Mouse (Mus musculus): ENCODE results near the gene Gm42674. TPM values are rescaled to one million over a fixed set of nuclear protein-coding genes. Genes with fewer than 3 reads are reported as not detected.

Gm42674 gene
- polyA plus RNA-seq, 1 experiment, result not detected

Other genes starting within 250 kb of the Gm42674 start
- gene Slc27a3, start 212.0 kb upstream of the Gm42674 start, polyA plus RNA-seq (2012; rRNA removed), result 4.6 and 5.9 TPM in 2 replicates
- gene Ints3, start 168.3 kb upstream of the Gm42674 start, polyA plus RNA-seq (2012; rRNA removed), result 28.7 and 32.2 TPM in 2 replicates
- 6.1 and 10.1 TPM in 2 replicates for gene Npr1, start 136.0 kb upstream of the Gm42674 start, polyA plus RNA-seq (2012; rRNA removed)
- 21.4 and 23.6 TPM in 2 replicates for gene Ilf2, start 125.8 kb upstream of the Gm42674 start, polyA plus RNA-seq (2012; rRNA removed)
- gene Snapin, start 110.9 kb upstream of the Gm42674 start, polyA plus RNA-seq (2012; rRNA removed), result 13.6 and 14.2 TPM in 2 replicates
- gene Chtop, start 92.4 kb upstream of the Gm42674 start, polyA plus RNA-seq (2012; rRNA removed), result 35.2 and 38.0 TPM in 2 replicates
- gene S100a1, start 87.5 kb upstream of the Gm42674 start, polyA plus RNA-seq (2012; rRNA removed), result 44.1 and 52.5 TPM in 2 replicates
- 36.9 and 50.0 TPM in 2 replicates for gene S100a13, start 87.5 kb upstream of the Gm42674 start, polyA plus RNA-seq (2012; rRNA removed)
- gene S100a14, start 75.0 kb upstream of the Gm42674 start, polyA plus RNA-seq (2012; rRNA removed), result 5.5 and 6.4 TPM in 2 replicates
- 75.2 and 122 TPM in 2 replicates for gene S100a16, start 64.7 kb upstream of the Gm42674 start, polyA plus RNA-seq (2012; rRNA removed)
- gene S100a3, start 41.3 kb upstream of the Gm42674 start, polyA plus RNA-seq (2012; rRNA removed), result 0.76 TPM in 1 of 2 replicates, not detected in the other
- gene S100a2, start 11.7 kb upstream of the Gm42674 start, polyA plus RNA-seq (2012; rRNA removed), result not detected in 2 replicates
- gene S100a4, start 1.9 kb downstream of the Gm42674 start, polyA plus RNA-seq (2012; rRNA removed), result 8.3 and 8.7 TPM in 2 replicates
- gene S100a5, start 6.6 kb downstream of the Gm42674 start, polyA plus RNA-seq (2012; rRNA removed), result not detected in 2 replicates
- 345 and 383 TPM in 2 replicates for gene S100a6, start 11.0 kb downstream of the Gm42674 start, polyA plus RNA-seq (2012; rRNA removed)
- 0.11 and 0.14 TPM in 2 replicates for gene S100a7a, start 52.1 kb downstream of the Gm42674 start, polyA plus RNA-seq (2012; rRNA removed)
- 0.97 TPM in 1 of 2 replicates, not detected in the other for gene S100a8, start 67.1 kb downstream of the Gm42674 start, polyA plus RNA-seq (2012; rRNA removed)
- 0.63 and 0.80 TPM in 2 replicates for gene S100a9, start 93.8 kb downstream of the Gm42674 start, polyA plus RNA-seq (2012; rRNA removed)
- gene Pglyrp4, start 125.0 kb downstream of the Gm42674 start, polyA plus RNA-seq (2012; rRNA removed), result not detected in 2 replicates
- gene Gm5849, start 176.0 kb downstream of the Gm42674 start, polyA plus RNA-seq (2012; rRNA removed), result not detected in 2 replicates

Measured in large intestine, adult 2 months (tissue).